Mouse (Mus musculus) ES-Bruce4 (cell line): ENCODE results near the gene Nsun7.

Experiments used
- CTCF ChIP-seq: IDR thresholded peaks from one replicate; pipeline ENCODE4 v1.8.1; 2011; ENCODE audit warnings: low read depth, low read length
- POLR2A ChIP-seq: IDR thresholded peaks from one replicate; pipeline ENCODE4 v1.8.1; 2011; ENCODE audit warnings: low read length; ENCODE audit not compliant: insufficient read depth

DNA sequence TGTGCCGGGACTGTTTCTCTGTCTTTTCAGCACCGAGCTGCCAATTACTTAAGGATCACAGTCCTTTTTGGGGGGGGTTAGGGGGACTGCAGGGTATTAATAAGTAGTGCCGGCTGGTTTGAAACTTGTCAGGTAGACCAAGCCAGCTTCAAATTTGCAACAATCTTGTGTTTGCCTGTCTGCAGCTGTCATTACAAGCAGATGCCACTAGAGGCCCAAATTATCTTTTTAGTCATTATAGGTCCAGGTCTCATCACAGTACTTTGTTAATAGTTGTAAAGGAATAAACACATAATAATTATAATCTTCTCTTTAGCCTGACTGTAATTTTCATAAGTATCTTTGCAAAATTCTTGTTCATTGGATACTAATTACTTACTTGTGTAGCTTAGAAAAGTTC, 14.7 kb downstream of the Nsun7 start:
- no peak for TF ChIP-seq POLR2A
- TF ChIP-seq CTCF: no peak
